Mouse (Mus musculus): Measurements from ENCODE around the gene Lnx2.

DNA sequence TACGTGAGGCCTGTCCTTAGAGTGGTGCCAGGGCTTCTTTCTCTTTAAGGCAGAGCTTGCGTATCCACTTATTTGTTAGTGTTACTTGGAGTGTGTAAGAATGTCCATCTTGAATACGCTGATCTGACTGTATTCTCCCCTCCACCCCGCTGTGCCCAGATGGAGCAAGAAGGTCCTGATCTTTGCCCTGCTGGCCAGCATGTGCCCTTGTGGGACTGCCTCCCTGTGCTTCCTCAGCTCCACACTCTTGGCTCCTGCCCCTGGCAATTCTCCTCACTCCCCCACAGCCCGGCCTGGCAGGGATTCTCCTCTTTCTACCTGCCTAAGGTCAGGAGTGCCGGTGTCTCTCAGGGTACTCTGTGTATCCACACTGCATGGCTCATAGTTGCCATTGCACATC lies 95.0 kb downstream of the Lnx2 start:
- TF ChIP-seq EP300 (IDR thresholded peaks at IDR 0.05; ENCODE audit: low read depth), result no peak
- no peak for TF ChIP-seq CTCF (IDR thresholded peaks at IDR 0.05; ENCODE audit: low read depth)

Measured in liver, embryonic 14.5 days (tissue).